Mouse (Mus musculus) MEL (cell line): ENCODE results near the gene Fhdc1. TPM values are rescaled to one million over a fixed set of nuclear protein-coding genes. Genes with fewer than 3 reads are reported as not detected.

Experiments
- DNase-seq: peaks from one replicate; pipeline ENCODE4 v3.0.0; 2011; ENCODE audit warnings: low read depth, low spot score
- H3K27ac ChIP-seq: 2 replicates; pipeline ENCODE4 v1.5.1; 2012; ENCODE audit warnings: low read depth, mild to moderate bottlenecking, control low read depth, low read length, moderate library complexity; ENCODE audit not compliant: control insufficient read depth
- H3K27me3 ChIP-seq, 2 experiments: fragments of 150-350 bp in 1 of 2; sonication (generic) in 1 of 2; 2 replicates each; pipeline ENCODE4 v1.6.1; 2012; ENCODE audit warnings: low read length in 2 of 2, mild to moderate bottlenecking in 2 of 2, improper control_type of control experiment in 1 of 2, moderate library complexity in 1 of 2; ENCODE audit not compliant: insufficient read depth in 2 of 2, control insufficient read depth in 1 of 2
- H3K36me3 ChIP-seq, 2 experiments: 2 replicates each; pipeline ENCODE4 v1.6.1; 2012 to 2014; ENCODE audit warnings: low read length in 2 of 2, improper control_type of control experiment in 1 of 2, inconsistent platforms in 1 of 2, mild to moderate bottlenecking in 1 of 2; ENCODE audit not compliant: insufficient read depth in 2 of 2, control insufficient read depth in 1 of 2
- H3K4me1 ChIP-seq, 2 experiments: fragments of 150-350 bp in 1 of 2; sonication (generic) in 1 of 2; 2 replicates each; pipeline ENCODE4 v1.6.1; 2012; ENCODE audit warnings: low read length in 2 of 2, improper control_type of control experiment in 1 of 2, mild to moderate bottlenecking in 1 of 2; ENCODE audit not compliant: insufficient read depth in 2 of 2, control insufficient read depth in 1 of 2
- H3K4me3 ChIP-seq, 2 experiments: fragments of 150-350 bp in 1 of 2; sonication (generic) in 1 of 2; 2 replicates each; pipeline ENCODE4 v1.5.1; 2012; ENCODE audit warnings: low read depth in 2 of 2, low read length in 2 of 2, mild to moderate bottlenecking in 2 of 2, moderate library complexity in 2 of 2, control low read depth in 1 of 2, improper control_type of control experiment in 1 of 2; ENCODE audit not compliant: control insufficient read depth in 1 of 2, insufficient read depth in 1 of 2
- H3K79me2 ChIP-seq: 2 replicates; pipeline ENCODE4 v1.6.1; 2012; ENCODE audit warnings: mild to moderate bottlenecking, low read length, moderate library complexity; ENCODE audit not compliant: control insufficient read depth, poor library complexity, insufficient read depth
- H3K9ac ChIP-seq: 2 replicates; pipeline ENCODE4 v1.6.1; 2012; ENCODE audit warnings: low read depth, mild to moderate bottlenecking, control low read depth, low read length, moderate library complexity; ENCODE audit not compliant: control insufficient read depth, poor library complexity, severe bottlenecking
- H3K9me3 ChIP-seq: fragments of 150-350 bp; sonication (generic); replicated peaks from 2 replicates; pipeline ENCODE4 v1.6.1; 2012; ENCODE audit warnings: mild to moderate bottlenecking, low read length, improper control_type of control experiment, moderate library complexity; ENCODE audit not compliant: insufficient read depth
- CHD2 ChIP-seq: IDR thresholded peaks from 2 replicates; pipeline ENCODE4 v1.6.1; 2011; ENCODE audit warnings: low read length, improper control_type of control experiment
- E2F4 ChIP-seq: IDR thresholded peaks from 2 replicates; pipeline ENCODE4 v1.6.1; 2011; ENCODE audit warnings: low read depth, low read length, improper control_type of control experiment, borderline replicate concordance
- ETS1 ChIP-seq: IDR thresholded peaks from 2 replicates; pipeline ENCODE4 v1.6.1; 2012; ENCODE audit warnings: low read depth, mild to moderate bottlenecking, inconsistent platforms, low read length, improper control_type of control experiment, moderate library complexity
- GATA1 ChIP-seq: IDR thresholded peaks from 2 replicates; pipeline ENCODE4 v1.6.1; 2011; ENCODE audit warnings: low read depth, low read length, improper control_type of control experiment
- JUND ChIP-seq: IDR thresholded peaks from 2 replicates; pipeline ENCODE4 v1.6.1; 2011; ENCODE audit warnings: low read depth, mild to moderate bottlenecking, improper control_type of control experiment, low read length
- KAT2A ChIP-seq: conservative IDR thresholded peaks from 2 replicates; pipeline ENCODE4 v1.6.1; 2012; ENCODE audit warnings: low read depth, low read length, improper control_type of control experiment, inconsistent platforms
- MAZ ChIP-seq: IDR thresholded peaks from 2 replicates; pipeline ENCODE4 v1.6.1; 2012; ENCODE audit warnings: low read depth, mild to moderate bottlenecking, inconsistent platforms, low read length, improper control_type of control experiment
- MYC ChIP-seq: IDR thresholded peaks from 2 replicates; pipeline ENCODE4 v1.6.1; 2011; ENCODE audit warnings: low read depth, mild to moderate bottlenecking, low read length, improper control_type of control experiment, moderate library complexity
- NELFE ChIP-seq: IDR thresholded peaks from 2 replicates; pipeline ENCODE4 v1.6.1; 2011; ENCODE audit warnings: low read depth, low read length, improper control_type of control experiment
- POLR2AphosphoS2 ChIP-seq: IDR thresholded peaks from 2 replicates; pipeline ENCODE4 v1.6.1; 2011; ENCODE audit warnings: low read length, improper control_type of control experiment
- POLR2AphosphoS5 ChIP-seq: IDR thresholded peaks from 2 replicates; pipeline ENCODE4 v1.6.1; 2012; ENCODE audit warnings: low read depth, borderline replicate concordance, mild to moderate bottlenecking, inconsistent platforms, low read length, moderate library complexity, mixed read lengths
- RAD21 ChIP-seq: IDR thresholded peaks from 2 replicates; pipeline ENCODE4 v1.6.1; 2011; ENCODE audit warnings: mild to moderate bottlenecking, low read depth, low read length, improper control_type of control experiment
- RCOR1 ChIP-seq: IDR thresholded peaks from 2 replicates; pipeline ENCODE4 v1.6.1; 2012; ENCODE audit warnings: low read depth, mild to moderate bottlenecking, inconsistent platforms, low read length, improper control_type of control experiment
- SIN3A ChIP-seq: IDR thresholded peaks from 2 replicates; pipeline ENCODE4 v1.6.1; 2012; ENCODE audit warnings: low read length, improper control_type of control experiment, inconsistent platforms
- SMC3 ChIP-seq: IDR thresholded peaks from 2 replicates; pipeline ENCODE4 v1.6.1; 2011; ENCODE audit warnings: low read depth, low read length, improper control_type of control experiment
- TAL1 ChIP-seq: IDR thresholded peaks from 2 replicates; pipeline ENCODE4 v1.6.1; 2012; ENCODE audit warnings: mild to moderate bottlenecking, inconsistent platforms, low read length, moderate library complexity, mixed read lengths
- TBP ChIP-seq: IDR thresholded peaks from 2 replicates; pipeline ENCODE4 v1.8.0; 2011; ENCODE audit warnings: low read depth, low read length, improper control_type of control experiment
- ZC3H11A ChIP-seq: IDR thresholded peaks from 2 replicates; pipeline ENCODE4 v1.6.1; 2012; ENCODE audit warnings: low read depth, mild to moderate bottlenecking, inconsistent platforms, low read length, improper control_type of control experiment
- ZKSCAN1 ChIP-seq: IDR thresholded peaks from 2 replicates; pipeline ENCODE4 v1.6.1; 2012; ENCODE audit warnings: low read depth, mild to moderate bottlenecking, inconsistent platforms, low read length, improper control_type of control experiment, moderate library complexity
- ZMIZ1 ChIP-seq: IDR thresholded peaks from 2 replicates; pipeline ENCODE4 v1.6.1; 2012; ENCODE audit warnings: low read depth, mild to moderate bottlenecking, inconsistent platforms, low read length, improper control_type of control experiment, moderate library complexity
- ZNF384 ChIP-seq: IDR thresholded peaks from 2 replicates; pipeline ENCODE4 v1.6.1; 2012; ENCODE audit warnings: low read depth, mild to moderate bottlenecking, inconsistent platforms, low read length, improper control_type of control experiment
- polyA plus RNA-seq, 2 experiments: library from polyadenylated mRNA; stranded (reverse) in 1 of 2; unstranded in 1 of 2; fragments of >175 nt in 1 of 2; fragments of >200 nt in 1 of 2; gene quantifications; 2 replicates each; pipeline versions ENCODE4 v1.2.1 to v1.2.4; 2012; ENCODE audit warnings: low replicate concordance in 2 of 2, low read depth in 1 of 2; ENCODE audit not compliant: insufficient read length in 2 of 2, insufficient read depth in 1 of 2, missing spikeins in 1 of 2
- total RNA-seq: library from RNA; depleted of rRNA; stranded (reverse); fragments of 300-350 nt; gene quantifications from 2 replicates; pipeline ENCODE4 v1.2.3, GENCODE M21; 2012

The Fhdc1 gene
- total and polyA plus RNA-seq, 3 experiments = 0.54 to 2.0 TPM; not detected in 1

DNA sequence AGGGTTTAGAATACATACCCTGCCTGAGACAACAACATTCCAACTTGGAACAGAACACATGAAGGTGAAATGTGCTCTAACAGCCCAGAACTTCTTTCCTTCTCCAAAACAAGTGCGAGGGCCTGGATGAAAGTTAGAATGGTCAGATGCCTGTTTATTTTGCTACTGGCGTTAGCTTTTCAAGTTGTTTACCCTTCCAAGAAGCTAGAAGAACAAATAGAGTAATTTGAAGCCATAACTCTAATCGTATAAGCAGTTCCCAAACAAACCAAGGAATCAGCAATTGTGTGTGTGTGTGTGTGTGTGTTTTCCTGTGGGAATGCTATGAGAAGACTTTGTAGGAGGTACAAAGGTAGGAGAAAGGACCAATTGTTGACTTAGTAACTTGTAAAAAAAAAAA lies 4.7 kb upstream of the Fhdc1 start:
- TF ChIP-seq NELFE (no peak), TAL1 (no peak), MAZ (no peak), RCOR1 (no peak), JUND (no peak), KAT2A (no peak)
- Histone ChIP-seq H3K27ac (no peak overlapping the region), H3K9ac (no peak overlapping the region), H3K27me3 (no peaks in the 10 kb centered on the region), H3K36me3 (no peaks in the 10 kb centered on the region), H3K9me3 (no peaks in the 10 kb centered on the region), H3K4me3 (no peak overlapping the region), H3K4me1 (no peaks in the 10 kb centered on the region), H3K79me2 (no peaks in the 10 kb centered on the region)
- DNase-seq = no peak

DNA sequence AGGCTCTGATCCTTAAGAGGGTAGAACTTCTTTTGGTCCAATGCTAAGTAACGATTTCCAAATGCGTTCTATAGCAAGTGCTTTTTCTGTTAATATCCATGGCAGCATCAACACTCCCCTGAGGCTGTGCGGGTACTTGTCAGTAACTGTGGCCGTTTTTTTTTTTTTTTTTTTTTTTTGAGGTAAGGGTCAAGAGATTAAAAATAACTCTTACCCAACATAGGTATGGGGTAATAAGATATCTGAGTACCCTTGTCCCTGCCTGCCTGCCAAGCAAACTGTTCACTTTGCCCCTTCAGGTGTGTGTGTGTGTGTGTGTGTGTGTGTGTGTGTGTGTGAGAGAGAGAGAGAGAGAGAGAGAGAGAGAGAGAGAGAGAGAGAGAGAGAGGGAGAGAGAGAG lies 4.1 kb upstream of the Fhdc1 start:
- no peak overlapping the region for H3K27ac ChIP-seq
- H3K36me3 ChIP-seq = no peaks in the 10 kb centered on the region
- no peak for DNase-seq
- no peak overlapping the region for H3K9ac ChIP-seq
- H3K4me1 ChIP-seq = no peaks in the 10 kb centered on the region
- no peaks in the 10 kb centered on the region for H3K79me2 ChIP-seq
- no peak for TF ChIP-seq ZKSCAN1
- peak; percentile 18; the same call in 1 of the 2 replicates for TF ChIP-seq ZNF384
- no peak overlapping the region for H3K4me3 ChIP-seq
- H3K27me3 ChIP-seq = no peaks in the 10 kb centered on the region
- no peaks in the 10 kb centered on the region for H3K9me3 ChIP-seq

DNA sequence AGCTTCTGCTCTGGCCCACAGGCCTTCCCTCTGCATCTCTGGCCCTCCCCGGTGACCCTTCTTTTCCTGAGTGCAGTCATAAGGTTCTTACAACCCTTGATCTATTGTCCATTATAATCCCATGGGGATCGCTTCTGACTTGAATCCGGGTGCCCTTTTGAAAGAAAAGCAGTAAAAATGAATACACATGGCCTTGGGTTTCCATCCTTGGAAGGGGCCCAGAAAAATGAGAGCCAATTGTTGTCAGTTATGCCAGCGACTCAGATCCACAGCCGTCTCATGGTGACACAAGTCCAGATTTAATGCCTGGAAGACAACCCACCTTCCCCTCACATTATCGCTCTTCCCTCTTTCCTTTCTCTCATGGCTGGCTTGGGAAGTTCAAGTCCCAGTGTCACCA lies 1.9 kb upstream of the Fhdc1 start:
- Histone ChIP-seq H3K27me3 (peaks cover 0 to 1% of the 10 kb centered on the region in 2 experiments; a peak in 1 of 4 replicates), H3K9ac (no peak overlapping the region), H3K4me1 (peaks cover 0 to 16% of the 10 kb centered on the region in 2 experiments; a peak in 3 of 4 replicates), H3K36me3 (peaks cover 0 to 13% of the 10 kb centered on the region in 2 experiments; a peak in 2 of 4 replicates), H3K27ac (no peak overlapping the region), H3K9me3 (no peaks in the 10 kb centered on the region), H3K79me2 (no peaks in the 10 kb centered on the region), H3K4me3 (no peak overlapping the region)
- DNase-seq = no peak
- TF ChIP-seq SMC3 = no peak
- TF ChIP-seq ZMIZ1 = no peak
- no peak for TF ChIP-seq GATA1
- TF ChIP-seq MYC = no peak
- TF ChIP-seq SIN3A = no peak
- no peak for TF ChIP-seq ZC3H11A
- no peak for TF ChIP-seq ZKSCAN1
- TF ChIP-seq E2F4 = no peak
- TF ChIP-seq CHD2 = no peak
- no peak for TF ChIP-seq TBP
- no peak for TF ChIP-seq POLR2AphosphoS2
- no peak for TF ChIP-seq TAL1
- TF ChIP-seq POLR2AphosphoS5 = no peak
- no peak for TF ChIP-seq ZNF384
- no peak for TF ChIP-seq ETS1
- TF ChIP-seq RAD21 = no peak
